Mouse (Mus musculus): Measurements from ENCODE around the gene Pla2g2c. TPM values are rescaled to one million over a fixed set of nuclear protein-coding genes. Genes with fewer than 3 reads are reported as not detected.

The Pla2g2c gene
- polyA plus RNA-seq, 1 experiment from 2014 or later = 0.51 TPM

DNA sequence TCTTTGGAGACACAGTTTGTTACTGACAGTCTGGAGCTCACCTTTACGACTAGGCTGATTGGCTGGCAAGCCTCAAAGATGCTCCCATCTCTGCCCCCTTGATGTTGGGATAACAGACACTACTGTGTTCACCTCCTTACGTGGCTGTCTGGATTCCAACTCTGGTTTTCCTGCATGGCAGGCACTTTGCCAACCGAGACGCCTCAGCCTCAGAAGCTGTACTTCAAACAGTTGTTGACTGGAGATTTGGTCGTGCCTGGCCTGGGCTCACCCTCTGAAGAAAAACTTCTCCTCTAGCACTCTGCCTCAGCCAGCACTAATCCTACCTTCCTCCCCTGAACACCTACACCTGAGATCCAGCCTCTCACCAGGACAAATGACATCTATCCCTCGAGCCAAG lies 66.9 kb downstream of the Pla2g2c start:
- no peaks in the 10 kb centered on the region for H3K4me1 ChIP-seq (replicated peaks)
- H3K9ac ChIP-seq = no peak overlapping the region
- 73% methylated on average over 6 of the region's 6 CpGs for WGBS

DNA sequence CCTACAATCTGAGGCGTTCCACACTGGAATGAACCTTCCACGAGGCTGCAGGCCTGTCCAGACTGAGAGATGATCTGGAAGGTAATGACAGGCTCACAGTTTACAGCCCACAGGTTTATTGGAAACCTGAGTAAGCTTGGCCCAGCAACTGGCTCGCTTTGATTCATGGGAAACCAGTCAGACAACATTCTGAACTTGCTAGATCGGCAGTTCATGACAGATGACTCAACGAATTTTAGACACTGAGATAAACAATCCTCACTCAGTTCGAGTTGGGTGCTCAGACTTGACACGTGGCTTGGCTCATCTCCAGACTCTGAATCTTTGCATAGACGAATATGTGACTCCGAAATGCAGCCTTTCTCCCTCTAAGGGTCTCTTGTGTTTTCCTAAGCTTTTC lies 68.0 kb downstream of the Pla2g2c start:
- Histone ChIP-seq H3K4me1 (replicated peaks) (no peaks in the 10 kb centered on the region), H3K9me3 (no peaks in the 10 kb centered on the region), H3K4me2 (no peak overlapping the region), H3K9ac (no peak overlapping the region), H3K36me3 (no peaks in the 10 kb centered on the region), H3K27ac (replicated peaks) (no peak overlapping the region), H3K27me3 (no peaks in the 10 kb centered on the region), H3K4me3 (no peak overlapping the region)
- 74% methylated on average over 9 of the region's 9 CpGs for WGBS
- no peak for ATAC-seq (ENCODE audit: low FRiP score, low read depth)

More for the DNA sequence above, 66.9 kb downstream of the Pla2g2c start:
- no peaks in the 10 kb centered on the region for H3K9me3 ChIP-seq
- no peak overlapping the region for H3K4me3 ChIP-seq
- no peaks in the 10 kb centered on the region for H3K27me3 ChIP-seq
- no peak for ATAC-seq (ENCODE audit: low FRiP score, low read depth)
- no peak overlapping the region for H3K27ac ChIP-seq (replicated peaks)
- H3K4me2 ChIP-seq = no peak overlapping the region
- no peaks in the 10 kb centered on the region for H3K36me3 ChIP-seq

DNA sequence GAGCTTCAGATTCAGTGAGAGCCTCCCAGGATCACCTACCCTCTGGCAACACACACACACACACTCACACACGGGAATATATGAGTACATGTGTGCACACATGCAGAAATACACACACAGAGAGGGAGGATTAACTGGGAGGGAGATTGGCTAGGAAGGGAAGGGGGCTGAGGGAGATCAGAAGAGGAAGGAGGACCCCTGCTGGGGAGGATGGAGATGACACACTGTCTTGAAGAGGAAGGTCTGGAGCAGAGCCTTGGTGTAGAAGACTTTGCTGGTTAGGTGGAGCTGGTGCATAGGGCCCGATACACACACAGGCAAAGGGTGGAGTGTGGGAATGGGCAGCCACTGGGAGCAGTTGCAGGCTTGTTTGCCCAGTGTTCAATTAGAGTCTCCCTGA lies 68.7 kb downstream of the Pla2g2c start:
- Histone ChIP-seq H3K9me3 (no peaks in the 10 kb centered on the region), H3K4me2 (no peak overlapping the region), H3K9ac (no peak overlapping the region), H3K4me1 (replicated peaks) (no peaks in the 10 kb centered on the region), H3K27ac (replicated peaks) (no peak overlapping the region), H3K4me3 (no peak overlapping the region), H3K27me3 (no peaks in the 10 kb centered on the region), H3K36me3 (no peaks in the 10 kb centered on the region)
- WGBS = 70% methylated on average over 2 of the region's 2 CpGs
- ATAC-seq (ENCODE audit: low FRiP score, low read depth) = no peak

DNA sequence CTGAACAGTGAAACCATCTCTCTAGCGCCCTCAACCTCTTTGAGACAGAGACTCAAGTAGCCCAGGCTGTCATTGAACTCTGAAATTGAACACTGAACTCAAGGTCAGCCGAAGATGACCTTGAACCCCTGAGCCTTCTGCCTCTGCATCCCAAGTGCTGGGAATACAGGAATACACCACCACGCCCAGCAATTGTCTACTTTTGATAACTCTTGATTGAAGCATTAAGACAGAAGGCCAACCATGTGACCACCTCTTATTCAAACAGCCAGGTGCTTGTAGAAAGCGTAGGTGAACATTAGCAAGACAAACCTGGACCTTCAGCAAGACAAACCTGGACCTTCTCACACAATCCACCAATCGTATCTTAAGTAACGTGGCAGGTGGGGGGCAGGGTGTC lies 69.8 kb downstream of the Pla2g2c start:
- 87% methylated on average over 6 of the region's 6 CpGs for WGBS
- H3K4me3 ChIP-seq = no peak overlapping the region

More for the DNA sequence above, 69.8 kb downstream of the Pla2g2c start:
- no peaks in the 10 kb centered on the region for H3K27me3 ChIP-seq
- H3K36me3 ChIP-seq = no peaks in the 10 kb centered on the region
- no peak overlapping the region for H3K27ac ChIP-seq (replicated peaks)
- no peaks in the 10 kb centered on the region for H3K4me1 ChIP-seq (replicated peaks)
- no peaks in the 10 kb centered on the region for H3K9me3 ChIP-seq
- no peak overlapping the region for H3K9ac ChIP-seq
- no peak for ATAC-seq (ENCODE audit: low FRiP score, low read depth)
- no peak overlapping the region for H3K4me2 ChIP-seq

Other genes with a start within 250 kb of the Pla2g2c start
- gene Vwa5b1, start 88.9 kb upstream of the Pla2g2c start, polyA plus RNA-seq (2015; fragmentation: Nextera tagmentation; extraction: Ambion mirVana) = 1.7 and 2.0 TPM in 2 replicates
- 3.7 and 4.3 TPM in 2 replicates for gene Ubxn10, start 12.4 kb downstream of the Pla2g2c start, polyA plus RNA-seq (2015; fragmentation: Nextera tagmentation; extraction: Ambion mirVana)
- gene Pla2g2f, start 32.8 kb downstream of the Pla2g2c start, polyA plus RNA-seq (2015; fragmentation: Nextera tagmentation; extraction: Ambion mirVana) = 0.09 TPM in 1 of 2 replicates, not detected in the other
- 0.64 and 0.93 TPM in 2 replicates for gene Pla2g2d, start 50.9 kb downstream of the Pla2g2c start, polyA plus RNA-seq (2015; fragmentation: Nextera tagmentation; extraction: Ambion mirVana)
- gene Pla2g5, start 138.7 kb downstream of the Pla2g2c start, polyA plus RNA-seq (2015; fragmentation: Nextera tagmentation; extraction: Ambion mirVana) = 0.39 and 0.64 TPM in 2 replicates
- gene Gm13030, start 149.2 kb downstream of the Pla2g2c start, polyA plus RNA-seq (2015; fragmentation: Nextera tagmentation; extraction: Ambion mirVana) = not detected in 2 replicates
- not detected in 2 replicates for gene Pla2g2e, start 153.2 kb downstream of the Pla2g2c start, polyA plus RNA-seq (2015; fragmentation: Nextera tagmentation; extraction: Ambion mirVana)
- 2.3 and 2.8 TPM in 2 replicates for gene Otud3, start 189.2 kb downstream of the Pla2g2c start, polyA plus RNA-seq (2015; fragmentation: Nextera tagmentation; extraction: Ambion mirVana)
- 0.12 and 0.17 TPM in 2 replicates for gene Rnf186, start 242.3 kb downstream of the Pla2g2c start, polyA plus RNA-seq (2015; fragmentation: Nextera tagmentation; extraction: Ambion mirVana)
- gene Tmco4, start 248.1 kb downstream of the Pla2g2c start, polyA plus RNA-seq (2015; fragmentation: Nextera tagmentation; extraction: Ambion mirVana) = 1.0 TPM in 2 replicates

All from hindbrain, embryonic 15.5 days (tissue).